Mouse (Mus musculus) brain, embryonic 18.5 days (tissue): ENCODE results near the gene Oxsr1.

ENCODE experiments used
- DNase-seq: peaks from one replicate; pipeline ENCODE4 v3.0.0-alpha.2; 2012; ENCODE audit warnings: low read depth, low spot score

The Oxsr1 gene

GRCm38 (mm10) chr9:119338350-119338749, 16.1 kb upstream of the Oxsr1 start:
- DNase-seq: no peak

GRCm38 (mm10) chr9:119337842-119338241, 15.6 kb upstream of the Oxsr1 start:
- no peak for DNase-seq

- no peak for DNase-seq
Observed at GRCm38 (mm10) chr9:119335571-119335970, 13.3 kb upstream of the Oxsr1 start.

- no peak for DNase-seq
Observed at GRCm38 (mm10) chr9:119334834-119335233, 12.6 kb upstream of the Oxsr1 start.

GRCm38 (mm10) chr9:119334324-119334723, 12.1 kb upstream of the Oxsr1 start:
- DNase-seq: no peak

- DNase-seq: no peak
Observed at GRCm38 (mm10) chr9:119330186-119330963, 8.1 kb upstream of the Oxsr1 start.

- DNase-seq: no peak
Observed at GRCm38 (mm10) chr9:119328488-119328887, 6.3 kb upstream of the Oxsr1 start.

GRCm38 (mm10) chr9:119324130-119324529, 1.9 kb upstream of the Oxsr1 start:
- no peak for DNase-seq

GRCm38 (mm10) chr9:119323260-119323645, 1.0 kb upstream of the Oxsr1 start:
- DNase-seq: no peak

GRCm38 (mm10) chr9:119321392-119322229, 616 bp downstream of the Oxsr1 start:
- no peak for DNase-seq

- no peak for DNase-seq
Observed at GRCm38 (mm10) chr9:119320946-119321345, 1.3 kb downstream of the Oxsr1 start.

GRCm38 (mm10) chr9:119320446-119320845, 1.8 kb downstream of the Oxsr1 start:
- DNase-seq: no peak

- DNase-seq: no peak
Observed at GRCm38 (mm10) chr9:119318891-119319290, 3.3 kb downstream of the Oxsr1 start.

GRCm38 (mm10) chr9:119313096-119313495, 9.1 kb downstream of the Oxsr1 start:
- no peak for DNase-seq

GRCm38 (mm10) chr9:119309067-119309466, 13.2 kb downstream of the Oxsr1 start:
- DNase-seq: no peak

GRCm38 (mm10) chr9:119305863-119306262, 16.4 kb downstream of the Oxsr1 start:
- DNase-seq: no peak

GRCm38 (mm10) chr9:119298563-119298962, 23.7 kb downstream of the Oxsr1 start:
- DNase-seq: no peak

GRCm38 (mm10) chr9:119297696-119298095, 24.5 kb downstream of the Oxsr1 start:
- DNase-seq: no peak

GRCm38 (mm10) chr9:119290791-119291190, 31.4 kb downstream of the Oxsr1 start:
- DNase-seq: no peak

GRCm38 (mm10) chr9:119280894-119281682, 41.1 kb downstream of the Oxsr1 start:
- no peak for DNase-seq

GRCm38 (mm10) chr9:119278031-119278430, 44.2 kb downstream of the Oxsr1 start:
- DNase-seq: no peak

GRCm38 (mm10) chr9:119276321-119276720, 45.9 kb downstream of the Oxsr1 start:
- no peak for DNase-seq
